Mouse (Mus musculus) bone marrow, adult 2 months (tissue): ENCODE measurements around the gene Olfr1152. TPM values are rescaled to one million over a fixed set of nuclear protein-coding genes. Genes with fewer than 3 reads are reported as not detected.

ENCODE experiments used
- H3K27ac ChIP-seq: fragments of 200-500 bp; 2 replicates; pipeline ENCODE4 v1.5.1; 2012; ENCODE audit warnings: low read depth, mild to moderate bottlenecking, control low read depth, inconsistent platforms, low read length; ENCODE audit not compliant: control insufficient read depth, poor library complexity, insufficient read depth
- H3K4me1 ChIP-seq: fragments of 200-500 bp; 2 replicates; pipeline ENCODE4 v1.6.1; 2011; ENCODE audit warnings: low read length; ENCODE audit not compliant: control insufficient read depth, insufficient read depth
- H3K4me3 ChIP-seq: fragments of 200-500 bp; replicated peaks from 2 replicates; pipeline ENCODE3; 2011; ENCODE audit warnings: mild to moderate bottlenecking, low read depth, low read length, control low read depth; ENCODE audit not compliant: control insufficient read depth
- CTCF ChIP-seq: fragments of 200-500 bp; IDR thresholded peaks from 2 replicates; pipeline ENCODE4 v1.5.1; 2011; ENCODE audit warnings: low read length, control low read depth; ENCODE audit not compliant: control insufficient read depth, insufficient read depth
- POLR2A ChIP-seq: fragments of 200-500 bp; IDR thresholded peaks from 2 replicates; pipeline ENCODE4 v1.6.1; 2011; ENCODE audit warnings: low read depth, mild to moderate bottlenecking, control low read depth, low read length, borderline replicate concordance; ENCODE audit not compliant: control insufficient read depth
- WGBS: fragments of 180-500 bp; shearing (Covaris S2); methylation state at CpG from one replicate; pipeline ENCODE4 v1.1.7; 2018; 5-methylcytosine and 5-hydroxymethylcytosine counted together
- polyA plus RNA-seq: library from polyadenylated mRNA; stranded (reverse); fragments of >200 nt; gene quantifications from 2 replicates; pipeline ENCODE4 v1.2.4, GENCODE M21; 2011; ENCODE audit warnings: low replicate concordance; ENCODE audit not compliant: missing spikeins, insufficient read depth, insufficient read length

Gene Olfr1152
- 0.54 and 1.6 TPM in 2 replicates for polyA plus RNA-seq

- Histone ChIP-seq H3K4me1 (no peaks in the 10 kb centered on the region), H3K4me3 (no peak within 1 kb of the TSS), H3K27ac (no peak within 1 kb of the TSS)
- TF ChIP-seq POLR2A, result no peak
- no peak for TF ChIP-seq CTCF
Observed at GRCm38 (mm10) chr2:87866192-87866591, at the start of gene Olfr1152. Olfr1152 (plus strand) TSS chr2:87866492.

GRCm38 (mm10) chr2:87830233-87830632 is 36.1 kb upstream of the Olfr1152 start, which contains the start of gene Olfr1148:
Olfr1148 (plus strand) TSS chr2:87830533.
- H3K4me3 ChIP-seq, result no peak within 1 kb of the TSS
- 70% methylated on average over 1 of the region's 1 CpGs for WGBS
- H3K27ac ChIP-seq, result no peak within 1 kb of the TSS
- TF ChIP-seq POLR2A (no peak), CTCF (no peak)
- H3K4me1 ChIP-seq, result no peaks in the 10 kb centered on the region

GRCm38 (mm10) chr2:87843693-87844092 is 22.6 kb upstream of the Olfr1152 start, which contains the start of gene Olfr1150-ps1:
Olfr1150-ps1 (plus strand) TSS chr2:87843993.
- TF ChIP-seq POLR2A (no peak), CTCF (no peak)
- Histone ChIP-seq H3K4me1 (no peaks in the 10 kb centered on the region), H3K27ac (no peak within 1 kb of the TSS), H3K4me3 (no peak within 1 kb of the TSS)
- WGBS, result 71% methylated on average over 1 of the region's 1 CpGs

- WGBS, result 71% methylated on average over 1 of the region's 1 CpGs
- no peak for TF ChIP-seq POLR2A
- TF ChIP-seq CTCF, result no peak
- no peaks in the 10 kb centered on the region for H3K4me1 ChIP-seq
- H3K4me3 ChIP-seq, result no peak within 1 kb of the TSS
- no peak within 1 kb of the TSS for H3K27ac ChIP-seq
Observed at GRCm38 (mm10) chr2:87855562-87855961, 10.7 kb upstream of the Olfr1152 start, which contains the start of gene Olfr1151. Olfr1151 (plus strand) TSS chr2:87855862.

- WGBS, result 59% methylated on average over 1 of the region's 1 CpGs
- H3K27ac ChIP-seq, result no peak within 1 kb of the TSS
- no peak within 1 kb of the TSS for H3K4me3 ChIP-seq
- TF ChIP-seq POLR2A (no peak), CTCF (no peak)
- H3K4me1 ChIP-seq, result no peaks in the 10 kb centered on the region
Observed at GRCm38 (mm10) chr2:87894662-87895061, 28.4 kb downstream of the Olfr1152 start, which contains the start of gene Olfr1153. Olfr1153 (plus strand) TSS chr2:87894962.

- WGBS, result 95% methylated on average over 1 of the region's 1 CpGs
- no peaks in the 10 kb centered on the region for H3K4me1 ChIP-seq
- TF ChIP-seq CTCF (no peak), POLR2A (no peak)
- H3K4me3 ChIP-seq, result no peak within 1 kb of the TSS
- no peak within 1 kb of the TSS for H3K27ac ChIP-seq
Observed at GRCm38 (mm10) chr2:87905066-87905465, 38.8 kb downstream of the Olfr1152 start, which contains the start of gene Olfr1154. Olfr1154 (minus strand) TSS chr2:87905166.

Other genes starting within 250 kb of the Olfr1152 start
- not detected in 2 replicates for gene Olfr1131, start 239.4 kb upstream of the Olfr1152 start, polyA plus RNA-seq
- not detected in 2 replicates for gene Olfr1132, start 229.0 kb upstream of the Olfr1152 start, polyA plus RNA-seq
- gene Olfr1133, start 219.1 kb upstream of the Olfr1152 start, polyA plus RNA-seq, result not detected in 2 replicates
- gene Olfr1134, start 208.0 kb upstream of the Olfr1152 start, polyA plus RNA-seq, result not detected in 2 replicates
- not detected in 2 replicates for gene Olfr1135, start 192.8 kb upstream of the Olfr1152 start, polyA plus RNA-seq
- gene Olfr1136, start 172.5 kb upstream of the Olfr1152 start, polyA plus RNA-seq, result not detected in 2 replicates
- not detected in 2 replicates for gene Olfr1137, start 153.3 kb upstream of the Olfr1152 start, polyA plus RNA-seq
- gene Olfr1138, start 126.5 kb upstream of the Olfr1152 start, polyA plus RNA-seq, result not detected in 2 replicates
- gene Olfr1140, start 122.7 kb upstream of the Olfr1152 start, polyA plus RNA-seq, result not detected in 2 replicates
- not detected in 2 replicates for gene Olfr1141, start 112.5 kb upstream of the Olfr1152 start, polyA plus RNA-seq
- gene Olfr152, start 87.0 kb upstream of the Olfr1152 start, polyA plus RNA-seq, result not detected in 2 replicates
- not detected in 2 replicates for gene Olfr1143, start 65.9 kb upstream of the Olfr1152 start, polyA plus RNA-seq
- not detected in 2 replicates for gene Olfr1145, start 56.7 kb upstream of the Olfr1152 start, polyA plus RNA-seq
- gene Olfr1148, start 36.0 kb upstream of the Olfr1152 start, polyA plus RNA-seq, result not detected in 2 replicates
- not detected in 2 replicates for gene Olfr1150-ps1, start 22.5 kb upstream of the Olfr1152 start, polyA plus RNA-seq
- not detected in 2 replicates for gene Olfr1151, start 10.6 kb upstream of the Olfr1152 start, polyA plus RNA-seq
- not detected in 2 replicates for gene Olfr1153, start 28.5 kb downstream of the Olfr1152 start, polyA plus RNA-seq
- not detected in 2 replicates for gene Olfr1154, start 38.7 kb downstream of the Olfr1152 start, polyA plus RNA-seq
- gene Olfr1155, start 78.6 kb downstream of the Olfr1152 start, polyA plus RNA-seq, result not detected in 2 replicates
- gene Olfr1156, start 86.6 kb downstream of the Olfr1152 start, polyA plus RNA-seq, result not detected in 2 replicates
- gene Olfr1157, start 101.8 kb downstream of the Olfr1152 start, polyA plus RNA-seq, result not detected in 2 replicates
- gene Olfr74, start 108.2 kb downstream of the Olfr1152 start, polyA plus RNA-seq, result not detected in 2 replicates
- not detected in 2 replicates for gene Olfr1158, start 123.6 kb downstream of the Olfr1152 start, polyA plus RNA-seq
- gene Olfr1160, start 141.8 kb downstream of the Olfr1152 start, polyA plus RNA-seq, result not detected in 2 replicates
- not detected in 2 replicates for gene Olfr1161, start 156.3 kb downstream of the Olfr1152 start, polyA plus RNA-seq
- gene Olfr73, start 171.2 kb downstream of the Olfr1152 start, polyA plus RNA-seq, result not detected in 2 replicates
- gene Olfr1162, start 184.6 kb downstream of the Olfr1152 start, polyA plus RNA-seq, result 0.34 and 0.92 TPM in 2 replicates
- gene Olfr1163, start 205.3 kb downstream of the Olfr1152 start, polyA plus RNA-seq, result not detected in 2 replicates
- not detected in 2 replicates for gene Olfr1164, start 227.5 kb downstream of the Olfr1152 start, polyA plus RNA-seq